Mouse (Mus musculus) embryonic facial prominence, embryonic 15.5 days (tissue): ENCODE results near the gene Mtmr2. TPM values are rescaled to one million over a fixed set of nuclear protein-coding genes. Genes with fewer than 3 reads are reported as not detected.
A peak's percentile ranks its signal among the peaks of the same experiment; 100 is the strongest.

ENCODE experiments used
- ATAC-seq: fragments of 200-750 bp; cut with Nextera tagmentation; 2 replicates; pipeline ENCODE4 v1.8.0; 2017; ENCODE audit warnings: low read depth, moderate TSS enrichment; ENCODE audit not compliant: insufficient number of reproducible peaks, low FRiP score, low TSS enrichment
- H3K27ac ChIP-seq: fragments of 300-500 bp; sonication (generic); replicated peaks from 2 replicates; pipeline ENCODE4 v1.5.1; 2015; ENCODE audit warnings: mild to moderate bottlenecking, inconsistent platforms
- H3K27me3 ChIP-seq: fragments of 300-500 bp; sonication (generic); 2 replicates; pipeline ENCODE4 v1.6.1; 2015; ENCODE audit warnings: inconsistent platforms
- H3K36me3 ChIP-seq: fragments of 300-500 bp; sonication (generic); 2 replicates; pipeline ENCODE4 v1.6.1; 2015; ENCODE audit warnings: mild to moderate bottlenecking, inconsistent platforms
- H3K4me1 ChIP-seq: fragments of 300-500 bp; sonication (generic); 2 replicates; pipeline ENCODE4 v1.6.1; 2015; ENCODE audit warnings: inconsistent platforms
- H3K4me2 ChIP-seq: fragments of 300-500 bp; sonication (generic); replicated peaks from 2 replicates; pipeline ENCODE4 v1.6.1; 2015; ENCODE audit warnings: mild to moderate bottlenecking, inconsistent platforms
- H3K4me3 ChIP-seq: fragments of 300-500 bp; sonication (generic); replicated peaks from 2 replicates; pipeline ENCODE4 v1.5.1; 2015; ENCODE audit warnings: mild to moderate bottlenecking, inconsistent platforms
- H3K9ac ChIP-seq: fragments of 300-500 bp; sonication (generic); 2 replicates; pipeline ENCODE4 v1.6.1; 2015; ENCODE audit warnings: inconsistent platforms
- H3K9me3 ChIP-seq: fragments of 300-500 bp; sonication (generic); replicated peaks from 2 replicates; pipeline ENCODE4 v1.6.1; 2016; ENCODE audit warnings: inconsistent platforms
- WGBS: fragments of 180-500 bp; shearing (Covaris S2); methylation state at CpG from one replicate; pipeline ENCODE4 v1.1.7; 2015; 5-methylcytosine and 5-hydroxymethylcytosine counted together
- polyA plus RNA-seq: library from polyadenylated mRNA; unstranded; fragments of >200 nt; fragmentation: Nextera tagmentation; extraction: Ambion mirVana; gene quantifications from 2 replicates; pipeline ENCODE4 v1.2.1, GENCODE M21; 2015

Mtmr2 gene
- polyA plus RNA-seq, 1 experiment from 2014 or later: 75.2 TPM

- H3K4me1 ChIP-seq: no peaks in the 10 kb centered on the region
- H3K36me3 ChIP-seq: peaks cover 69% of the 10 kb centered on the region
- ATAC-seq: no peak
- no peak overlapping the region for H3K4me2 ChIP-seq
- 87% methylated on average over 5 of the region's 5 CpGs for WGBS
- H3K27me3 ChIP-seq: no peaks in the 10 kb centered on the region
- no peak overlapping the region for H3K27ac ChIP-seq
- H3K4me3 ChIP-seq: no peak overlapping the region
- H3K9ac ChIP-seq: no peak overlapping the region
- no peaks in the 10 kb centered on the region for H3K9me3 ChIP-seq
Measured at GRCm38 (mm10) chr9:13807657-13808056, 59.4 kb downstream of the Mtmr2 start.

DNA sequence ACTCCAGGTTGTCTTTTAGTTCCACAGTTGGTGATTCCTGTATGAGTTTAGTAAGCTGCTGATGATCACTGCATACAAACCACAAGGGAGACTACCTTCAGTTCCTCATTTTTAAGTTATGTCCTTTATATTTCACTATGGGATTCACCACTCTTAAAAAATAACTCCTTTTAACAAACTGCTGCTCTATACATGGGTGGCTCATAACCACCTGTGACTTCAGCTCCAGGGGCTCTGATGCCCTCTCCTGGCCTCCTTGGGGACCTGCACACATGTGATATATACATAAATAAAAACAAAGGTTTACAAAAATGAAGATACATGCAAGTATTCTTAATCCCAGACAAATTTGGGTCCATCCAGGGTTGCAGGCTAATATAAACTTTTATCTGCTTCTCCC lies 61.7 kb downstream of the Mtmr2 start:
- Histone ChIP-seq H3K4me2 (no peak overlapping the region), H3K27ac (no peak overlapping the region), H3K27me3 (no peaks in the 10 kb centered on the region), H3K4me3 (no peak overlapping the region), H3K36me3 (peaks cover 64% of the 10 kb centered on the region), H3K9me3 (no peaks in the 10 kb centered on the region), H3K4me1 (no peaks in the 10 kb centered on the region), H3K9ac (no peak overlapping the region)
- no peak for ATAC-seq

DNA sequence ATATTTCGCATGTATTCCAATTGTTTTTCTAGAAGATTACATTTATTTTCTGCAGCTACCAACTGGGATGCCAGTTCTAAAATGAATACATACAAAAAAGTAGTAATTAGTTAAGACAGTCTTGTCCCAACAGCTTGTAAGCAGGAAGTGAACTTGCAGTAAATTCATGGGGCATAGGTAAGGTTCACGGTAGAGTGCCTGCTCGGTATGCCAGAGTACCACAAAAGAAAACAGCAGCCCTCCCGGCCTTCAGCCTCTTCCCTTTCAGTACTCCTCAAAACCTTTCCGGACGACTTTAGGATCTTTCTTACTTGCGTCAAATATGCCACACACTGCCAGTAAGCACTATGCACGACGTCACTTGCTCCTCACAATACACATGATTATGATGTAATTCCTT lies 70.2 kb downstream of the Mtmr2 start:
- Histone ChIP-seq H3K9ac (no peak overlapping the region), H3K4me1 (no peaks in the 10 kb centered on the region), H3K27me3 (no peaks in the 10 kb centered on the region), H3K4me3 (no peak overlapping the region), H3K36me3 (peaks cover 61% of the 10 kb centered on the region), H3K27ac (no peak overlapping the region), H3K4me2 (no peak overlapping the region), H3K9me3 (no peaks in the 10 kb centered on the region)
- no peak for ATAC-seq
- WGBS: 87% methylated on average over 9 of the region's 9 CpGs

DNA sequence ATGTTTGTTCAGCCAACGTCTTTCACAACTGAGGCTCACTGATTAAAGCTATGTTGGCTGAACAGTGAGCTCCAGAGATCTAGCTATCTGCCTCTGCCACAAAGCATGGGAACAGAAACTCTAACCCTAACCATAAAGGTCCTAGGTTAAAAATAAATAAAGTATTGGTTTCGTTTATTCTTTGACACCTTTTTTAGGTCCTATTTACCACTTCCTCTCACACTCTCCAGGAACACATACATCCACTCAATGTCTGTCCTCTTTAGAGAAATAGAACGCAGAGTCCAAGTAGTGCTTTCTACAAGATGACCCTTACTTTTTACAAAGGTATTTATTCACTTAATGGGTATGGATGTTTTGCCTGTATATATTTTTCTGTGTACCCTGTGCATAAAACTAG lies 72.6 kb downstream of the Mtmr2 start:
- Histone ChIP-seq H3K27me3 (no peaks in the 10 kb centered on the region), H3K27ac (no peak overlapping the region), H3K9me3 (no peaks in the 10 kb centered on the region), H3K36me3 (peaks cover 48% of the 10 kb centered on the region), H3K4me3 (no peak overlapping the region), H3K9ac (no peak overlapping the region), H3K4me1 (peaks cover 15% of the 10 kb centered on the region), H3K4me2 (no peak overlapping the region)
- no peak for ATAC-seq
- 94% methylated on average over 3 of the region's 3 CpGs for WGBS

DNA sequence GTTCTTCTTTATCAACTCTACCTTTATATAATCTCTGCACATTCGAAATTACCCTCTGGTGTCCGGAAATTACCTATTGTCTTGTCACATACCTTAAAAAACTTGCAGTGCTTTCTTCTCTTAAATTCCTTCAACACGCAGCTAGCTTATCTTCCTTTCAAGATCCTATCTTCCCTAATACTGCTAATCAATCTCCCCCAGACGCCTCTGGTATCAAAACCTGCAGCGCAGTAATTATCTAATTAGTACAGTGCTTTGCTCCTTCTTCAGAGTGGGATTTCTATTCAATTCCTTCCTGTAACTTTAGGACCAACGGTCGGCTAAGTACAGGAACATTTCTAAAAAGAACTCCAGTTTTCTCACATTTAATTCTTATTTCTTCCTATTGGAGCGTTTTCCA lies 77.7 kb downstream of the Mtmr2 start:
- H3K9me3 ChIP-seq: no peaks in the 10 kb centered on the region
- no peak for ATAC-seq
- H3K4me2 ChIP-seq: peak overlapping the region; percentile 71
- 6% methylated on average over 8 of the region's 8 CpGs for WGBS
- peak overlapping the region; percentile 91 for H3K4me3 ChIP-seq
- H3K9ac ChIP-seq: peak overlapping the region; percentile 97
- peaks cover 10% of the 10 kb centered on the region for H3K36me3 ChIP-seq
- H3K4me1 ChIP-seq: peaks cover 22% of the 10 kb centered on the region
- H3K27me3 ChIP-seq: no peaks in the 10 kb centered on the region
- H3K27ac ChIP-seq: peak overlapping the region; percentile 99

DNA sequence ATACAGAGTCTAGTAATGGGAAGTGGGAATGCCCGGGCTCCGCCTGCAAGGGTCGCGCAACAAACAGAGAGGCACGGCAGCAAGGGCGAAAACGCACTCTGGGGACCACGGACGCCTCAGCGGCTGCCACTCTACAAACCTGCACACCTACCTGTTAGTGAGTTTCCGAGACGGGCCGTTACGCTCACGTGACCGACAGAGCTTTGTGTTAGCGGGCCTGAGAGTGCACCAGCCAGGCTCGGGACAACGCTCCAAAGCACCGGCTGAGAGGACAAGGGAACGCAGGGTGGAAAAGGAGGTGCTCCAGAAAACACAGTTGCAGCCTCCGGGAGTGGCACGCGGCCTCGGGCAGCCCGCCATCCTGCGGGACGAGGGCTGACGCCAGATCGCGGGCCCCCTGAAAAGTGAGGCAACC lies 78.2 kb downstream of the Mtmr2 start:
- H3K27me3 ChIP-seq: no peaks in the 10 kb centered on the region
- H3K9me3 ChIP-seq: no peaks in the 10 kb centered on the region
- peak overlapping the region; percentile 91 for H3K4me3 ChIP-seq
- WGBS: under 1% methylated on average over 31 of the region's 31 CpGs
- H3K36me3 ChIP-seq: peaks cover 10% of the 10 kb centered on the region
- H3K9ac ChIP-seq: peak overlapping the region; percentile 97
- no peak for ATAC-seq
- H3K4me2 ChIP-seq: peak overlapping the region; percentile 71
- peaks cover 22% of the 10 kb centered on the region for H3K4me1 ChIP-seq
- peak overlapping the region; percentile 99 for H3K27ac ChIP-seq

GRCm38 (mm10) chr9:13826832-13827405 lies 78.7 kb downstream of the Mtmr2 start, which contains the start of gene Cep57:
Gene Cep57, minus strand, starts transcription at chr9:13827107.
- Histone ChIP-seq H3K9me3 (no peaks in the 10 kb centered on the region), H3K4me3 (peak within 1 kb of the TSS; percentile 91), H3K9ac (peak within 1 kb of the TSS; percentile 97), H3K27me3 (no peaks in the 10 kb centered on the region), H3K4me1 (peaks cover 22% of the 10 kb centered on the region), H3K4me2 (peak within 1 kb of the TSS; percentile 71), H3K36me3 (peaks cover 15% of the 10 kb centered on the region), H3K27ac (peak within 1 kb of the TSS; percentile 99)
- WGBS: under 1% methylated on average over 44 of the region's 44 CpGs
- ATAC-seq: peak; percentile 92

DNA sequence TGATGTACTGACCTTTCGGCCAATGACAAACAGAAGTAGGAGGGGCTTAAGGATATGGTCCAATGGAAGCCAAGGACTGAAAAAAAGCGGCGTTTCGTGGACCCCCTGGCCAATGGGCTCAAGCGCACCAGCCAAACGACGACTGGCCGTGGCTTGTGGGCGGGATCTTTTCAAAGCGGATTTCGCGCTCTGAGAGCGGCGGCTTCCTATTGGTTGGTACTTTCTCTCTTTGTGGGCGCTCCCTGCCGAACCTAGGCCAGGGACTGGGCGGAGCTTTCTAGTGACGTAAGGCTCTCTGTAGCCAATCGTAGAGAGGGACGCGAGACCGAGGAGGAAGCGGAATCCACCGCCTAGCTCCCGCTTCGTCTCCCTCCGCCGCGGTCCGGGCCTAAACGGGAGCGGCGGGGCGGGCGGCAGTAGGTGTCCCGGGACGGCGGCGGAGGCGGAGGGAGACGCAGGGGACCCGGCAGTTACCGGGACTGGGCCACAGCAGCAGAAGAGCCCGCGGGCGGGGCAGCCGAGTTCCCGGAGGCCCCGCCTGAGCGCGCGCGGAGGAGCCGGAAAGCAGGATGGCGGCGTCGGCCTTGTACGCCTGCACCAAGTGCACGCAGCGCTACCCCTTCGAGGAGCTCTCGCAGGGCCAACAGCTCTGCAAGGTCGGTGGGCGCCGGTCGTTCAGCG lies 79.3 kb downstream of the Mtmr2 start, which contains the start of gene Fam76b:
Fam76b (plus strand) TSS at position 311 of the 681 bp plus-strand sequence.
- under 1% methylated on average over 66 of the region's 67 CpGs for WGBS
- no peaks in the 10 kb centered on the region for H3K27me3 ChIP-seq

GRCm38 (mm10) chr9:13828087-13828441 lies 79.9 kb downstream of the Mtmr2 start:
- Histone ChIP-seq H3K4me1 (peaks cover 22% of the 10 kb centered on the region), H3K4me2 (peak overlapping the region; percentile 65), H3K27me3 (no peaks in the 10 kb centered on the region), H3K9me3 (no peaks in the 10 kb centered on the region), H3K4me3 (peak overlapping the region; percentile 91), H3K36me3 (peaks cover 22% of the 10 kb centered on the region), H3K9ac (peak overlapping the region; percentile 81), H3K27ac (peak overlapping the region; percentile 97)
- peak; percentile 2 for ATAC-seq
- 0% methylated on average over 23 of the region's 23 CpGs for WGBS

More for the DNA sequence above, 79.3 kb downstream of the Mtmr2 start, which contains the start of gene Fam76b:
- Histone ChIP-seq H3K27ac (peak within 1 kb of the TSS; percentile 99), H3K4me2 (peak within 1 kb of the TSS; percentile 71), H3K9ac (peak within 1 kb of the TSS; percentile 97), H3K4me3 (peak within 1 kb of the TSS; percentile 91), H3K9me3 (no peaks in the 10 kb centered on the region), H3K36me3 (peaks cover 17% of the 10 kb centered on the region), H3K4me1 (peaks cover 22% of the 10 kb centered on the region)
- peak; percentile 95 for ATAC-seq

DNA sequence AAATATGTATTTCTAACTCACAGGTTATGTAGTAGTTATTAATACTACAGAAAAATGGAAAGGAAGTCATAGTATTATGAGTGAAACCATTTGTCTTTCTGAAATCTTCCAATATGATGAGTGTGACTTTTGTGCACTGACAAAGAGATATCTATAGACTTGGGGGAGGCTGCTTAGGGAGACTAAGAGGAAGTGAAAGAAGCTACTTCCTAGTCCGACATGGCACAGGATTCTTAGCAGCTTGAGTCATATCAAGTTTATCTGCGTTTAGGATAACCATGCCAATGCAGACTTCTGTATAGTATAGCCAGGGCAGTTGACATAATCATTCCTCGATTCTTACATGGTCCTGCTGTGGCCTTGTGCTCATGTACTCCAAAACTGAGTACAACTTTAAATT lies 87.0 kb downstream of the Mtmr2 start:
- WGBS: 78% methylated on average over 3 of the region's 3 CpGs
- no peaks in the 10 kb centered on the region for H3K27me3 ChIP-seq
- no peak overlapping the region for H3K4me3 ChIP-seq
- H3K27ac ChIP-seq: no peak overlapping the region
- ATAC-seq: no peak
- H3K4me2 ChIP-seq: no peak overlapping the region
- no peaks in the 10 kb centered on the region for H3K4me1 ChIP-seq
- H3K9ac ChIP-seq: no peak overlapping the region
- H3K36me3 ChIP-seq: peaks cover 68% of the 10 kb centered on the region
- H3K9me3 ChIP-seq: no peaks in the 10 kb centered on the region

GRCm38 (mm10) chr9:13836726-13837125 lies 88.5 kb downstream of the Mtmr2 start:
- peaks cover 68% of the 10 kb centered on the region for H3K36me3 ChIP-seq
- no peak overlapping the region for H3K9ac ChIP-seq
- no peak overlapping the region for H3K27ac ChIP-seq
- H3K9me3 ChIP-seq: no peaks in the 10 kb centered on the region
- no peak overlapping the region for H3K4me2 ChIP-seq
- no peak for ATAC-seq
- 84% methylated on average over 2 of the region's 2 CpGs for WGBS
- H3K4me3 ChIP-seq: no peak overlapping the region
- H3K27me3 ChIP-seq: no peaks in the 10 kb centered on the region
- no peaks in the 10 kb centered on the region for H3K4me1 ChIP-seq

DNA sequence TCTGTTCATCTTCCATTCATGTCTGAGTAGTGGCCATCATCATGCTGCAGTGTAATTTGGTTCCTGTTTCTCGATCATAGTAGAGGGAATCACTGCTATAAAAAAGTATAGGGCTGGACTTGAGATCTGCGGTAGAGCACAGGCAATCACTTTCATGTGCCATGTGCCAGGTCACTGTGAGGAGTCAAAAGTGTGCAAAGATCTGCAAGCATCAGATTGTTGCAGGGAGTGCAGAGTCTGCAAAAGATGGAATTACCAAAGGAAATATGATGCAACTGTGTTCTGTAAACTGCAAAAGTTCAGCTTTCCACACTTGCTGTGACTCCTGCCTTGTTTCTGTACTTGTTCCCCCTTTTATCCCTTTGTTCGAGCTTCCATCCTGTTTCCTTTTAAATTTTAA lies 99.4 kb downstream of the Mtmr2 start:
- no peak overlapping the region for H3K4me2 ChIP-seq
- peaks cover 16% of the 10 kb centered on the region for H3K36me3 ChIP-seq
- no peaks in the 10 kb centered on the region for H3K9me3 ChIP-seq
- no peak overlapping the region for H3K27ac ChIP-seq
- H3K27me3 ChIP-seq: no peaks in the 10 kb centered on the region
- H3K4me1 ChIP-seq: no peaks in the 10 kb centered on the region
- no peak for ATAC-seq
- no peak overlapping the region for H3K4me3 ChIP-seq
- WGBS: 83% methylated on average over 3 of the region's 3 CpGs
- H3K9ac ChIP-seq: no peak overlapping the region
